Mouse (Mus musculus) fat pad, adult 2 months (tissue): Measurements from ENCODE around the gene Paip2b.
"Not testable (repeated sequence)": the region's sequence is repeated elsewhere in the genome, so short reads cannot be mapped to it uniquely, and the experiment has no call there.

Experiments
- DNase-seq: peaks from one replicate; pipeline ENCODE4 v3.0.0-alpha.2; 2011; ENCODE audit warnings: low read depth, low spot score; ENCODE audit errors: extremely low read depth

Gene Paip2b

GRCm38 (mm10) chr6:83802846-83803245 is 28.7 kb downstream of the Paip2b start:
- peak; percentile 86 for DNase-seq

GRCm38 (mm10) chr6:83802033-83802432 is 29.5 kb downstream of the Paip2b start:
- DNase-seq = no peak

GRCm38 (mm10) chr6:83796686-83797085 is 34.9 kb downstream of the Paip2b start:
- DNase-seq = no peak

GRCm38 (mm10) chr6:83795492-83795900 is 36.0 kb downstream of the Paip2b start:
- DNase-seq = no peak

GRCm38 (mm10) chr6:83794760-83795296 is 36.7 kb downstream of the Paip2b start, which contains the start of gene Nagk:
Gene Nagk, plus strand, starts transcription at chr6:83794982.
- DNase-seq = no peak

GRCm38 (mm10) chr6:83791251-83791890 is 40.2 kb downstream of the Paip2b start:
- DNase-seq = no peak

GRCm38 (mm10) chr6:83790533-83790932 is 41.0 kb downstream of the Paip2b start:
- not testable (repeated sequence) for DNase-seq

- no peak for DNase-seq
Measured at GRCm38 (mm10) chr6:83788554-83788953, 43.0 kb downstream of the Paip2b start.

- DNase-seq = no peak
Measured at GRCm38 (mm10) chr6:83786426-83786825, 45.1 kb downstream of the Paip2b start.

GRCm38 (mm10) chr6:83779026-83779425 is 52.5 kb downstream of the Paip2b start:
- no peak for DNase-seq

GRCm38 (mm10) chr6:83778306-83778705 is 53.2 kb downstream of the Paip2b start:
- no peak for DNase-seq

GRCm38 (mm10) chr6:83775638-83776293 is 55.8 kb downstream of the Paip2b start, which contains the start of gene Tex261:
Gene Tex261, minus strand, starts transcription at chr6:83775813.
- peak; percentile 62 for DNase-seq

- no peak for DNase-seq
Measured at GRCm38 (mm10) chr6:83774781-83775563, 56.6 kb downstream of the Paip2b start.

GRCm38 (mm10) chr6:83774126-83774525 is 57.4 kb downstream of the Paip2b start:
- peak; percentile 66 for DNase-seq

GRCm38 (mm10) chr6:83768485-83768884 is 63.1 kb downstream of the Paip2b start:
- DNase-seq = no peak

GRCm38 (mm10) chr6:83766982-83767381 is 64.6 kb downstream of the Paip2b start:
- no peak for DNase-seq

- DNase-seq = no peak
Measured at GRCm38 (mm10) chr6:83762880-83763431, 68.6 kb downstream of the Paip2b start.

- DNase-seq = no peak
Measured at GRCm38 (mm10) chr6:83762344-83762743, 69.2 kb downstream of the Paip2b start, which contains the start of gene Ankrd53. Gene Ankrd53, plus strand, starts transcription at chr6:83762644.

GRCm38 (mm10) chr6:83756051-83756450 is 75.5 kb downstream of the Paip2b start:
- no peak for DNase-seq
